Mouse (Mus musculus) ovary, adult 18-20 months (tissue): Measurements from ENCODE around the gene Opcml.

Experiments
- DNase-seq: peaks from one replicate; pipeline ENCODE4 v3.0.0; 2022; ENCODE audit warnings: low spot score, mixed read lengths

Opcml gene

GRCm38 (mm10) chr9:27790725-27791638 lies at the start of gene Opcml:
Gene Opcml, plus strand, starts transcription at chr9:27790775.
- DNase-seq, result no peak

- no peak for DNase-seq
Observed at GRCm38 (mm10) chr9:27758709-27759108, 31.9 kb upstream of the Opcml start.

GRCm38 (mm10) chr9:27761196-27761595 lies 29.4 kb upstream of the Opcml start:
- no peak for DNase-seq

- no peak for DNase-seq
Observed at GRCm38 (mm10) chr9:27766446-27766845, 24.1 kb upstream of the Opcml start.

GRCm38 (mm10) chr9:27767196-27767900 lies 23.2 kb upstream of the Opcml start:
- DNase-seq, result no peak

- DNase-seq, result no peak
Observed at GRCm38 (mm10) chr9:27768788-27769187, 21.8 kb upstream of the Opcml start.

GRCm38 (mm10) chr9:27781291-27781993 lies 9.1 kb upstream of the Opcml start:
- DNase-seq, result no peak

- DNase-seq, result no peak
Observed at GRCm38 (mm10) chr9:27781994-27782337, 8.6 kb upstream of the Opcml start.

GRCm38 (mm10) chr9:27791639-27791966 lies 1.0 kb downstream of the Opcml start:
- DNase-seq, result no peak

- no peak for DNase-seq
Observed at GRCm38 (mm10) chr9:27792226-27792625, 1.7 kb downstream of the Opcml start.

GRCm38 (mm10) chr9:27792994-27793393 lies 2.4 kb downstream of the Opcml start:
- no peak for DNase-seq

GRCm38 (mm10) chr9:27796535-27796934 lies 6.0 kb downstream of the Opcml start:
- DNase-seq, result no peak

GRCm38 (mm10) chr9:27800992-27801391 lies 10.4 kb downstream of the Opcml start:
- no peak for DNase-seq

GRCm38 (mm10) chr9:27801807-27802206 lies 11.2 kb downstream of the Opcml start:
- DNase-seq, result no peak

GRCm38 (mm10) chr9:27802379-27802778 lies 11.8 kb downstream of the Opcml start:
- DNase-seq, result no peak

GRCm38 (mm10) chr9:27804461-27804860 lies 13.9 kb downstream of the Opcml start:
- no peak for DNase-seq

- no peak for DNase-seq
Observed at GRCm38 (mm10) chr9:27809741-27810140, 19.2 kb downstream of the Opcml start.

- no peak for DNase-seq
Observed at GRCm38 (mm10) chr9:27813207-27813790, 22.7 kb downstream of the Opcml start.

GRCm38 (mm10) chr9:27814161-27814560 lies 23.6 kb downstream of the Opcml start:
- no peak for DNase-seq

GRCm38 (mm10) chr9:27821197-27821596 lies 30.6 kb downstream of the Opcml start:
- DNase-seq, result no peak

- no peak for DNase-seq
Observed at GRCm38 (mm10) chr9:27822681-27823080, 32.1 kb downstream of the Opcml start.

- DNase-seq, result peak; percentile 17
Observed at GRCm38 (mm10) chr9:27824424-27824823, 33.8 kb downstream of the Opcml start.
